Mouse (Mus musculus) bone marrow, adult 2 months (tissue): ENCODE measurements at regions not wholly inside any gene's neighbourhood (a gene's known extent, or its start where the extent isn't known, plus 50 kb on each side); places are given as distances from the start of the nearest gene placed in this dataset.

ENCODE experiments used
- H3K27ac ChIP-seq: fragments of 200-500 bp; 2 replicates; pipeline ENCODE4 v1.5.1; 2012; ENCODE audit warnings: low read depth, mild to moderate bottlenecking, control low read depth, inconsistent platforms, low read length; ENCODE audit not compliant: control insufficient read depth, poor library complexity, insufficient read depth
- H3K4me1 ChIP-seq: fragments of 200-500 bp; 2 replicates; pipeline ENCODE4 v1.6.1; 2011; ENCODE audit warnings: low read length; ENCODE audit not compliant: control insufficient read depth, insufficient read depth
- H3K4me3 ChIP-seq: fragments of 200-500 bp; replicated peaks from 2 replicates; pipeline ENCODE3; 2011; ENCODE audit warnings: mild to moderate bottlenecking, low read depth, low read length, control low read depth; ENCODE audit not compliant: control insufficient read depth
- CTCF ChIP-seq: fragments of 200-500 bp; IDR thresholded peaks from 2 replicates; pipeline ENCODE4 v1.5.1; 2011; ENCODE audit warnings: low read length, control low read depth; ENCODE audit not compliant: control insufficient read depth, insufficient read depth
- POLR2A ChIP-seq: fragments of 200-500 bp; IDR thresholded peaks from 2 replicates; pipeline ENCODE4 v1.6.1; 2011; ENCODE audit warnings: low read depth, mild to moderate bottlenecking, control low read depth, low read length, borderline replicate concordance; ENCODE audit not compliant: control insufficient read depth
- WGBS: fragments of 180-500 bp; shearing (Covaris S2); methylation state at CpG from one replicate; pipeline ENCODE4 v1.1.7; 2018; 5-methylcytosine and 5-hydroxymethylcytosine counted together

- WGBS, result 60% methylated on average over 4 of the region's 4 CpGs
- Histone ChIP-seq H3K4me3 (no peak overlapping the region), H3K27ac (no peak overlapping the region), H3K4me1 (peaks cover 4% of the 10 kb centered on the region)
- TF ChIP-seq POLR2A, result no peak
- no peak for TF ChIP-seq CTCF
Observed at GRCm38 (mm10) chr4:95163403-95163802, 111.4 kb upstream of the Jun start.

DNA sequence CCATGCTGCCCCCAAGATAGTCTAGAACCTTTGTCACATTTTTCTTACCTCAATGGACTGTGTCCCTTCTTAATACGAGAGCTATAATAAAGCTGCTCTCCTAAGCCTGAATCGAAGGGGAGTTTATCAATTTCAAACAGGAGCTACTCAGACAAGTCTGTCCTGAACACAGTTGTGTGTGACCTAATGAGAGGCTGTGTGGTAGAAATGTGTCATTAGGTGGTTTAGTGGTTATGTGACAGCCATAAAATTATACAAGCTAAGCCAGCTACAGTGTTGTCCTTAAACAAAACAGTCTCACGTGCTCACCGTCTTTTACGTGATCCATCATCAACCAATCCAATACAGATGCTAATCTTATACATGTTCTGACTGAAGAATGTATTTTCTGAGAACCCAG is 114.5 kb upstream of the Jun start:
- H3K4me3 ChIP-seq, result no peak overlapping the region
- H3K4me1 ChIP-seq, result peaks cover 4% of the 10 kb centered on the region
- H3K27ac ChIP-seq, result no peak overlapping the region
- no peak for TF ChIP-seq CTCF
- TF ChIP-seq POLR2A, result no peak
- 68% methylated on average over 5 of the region's 5 CpGs for WGBS

DNA sequence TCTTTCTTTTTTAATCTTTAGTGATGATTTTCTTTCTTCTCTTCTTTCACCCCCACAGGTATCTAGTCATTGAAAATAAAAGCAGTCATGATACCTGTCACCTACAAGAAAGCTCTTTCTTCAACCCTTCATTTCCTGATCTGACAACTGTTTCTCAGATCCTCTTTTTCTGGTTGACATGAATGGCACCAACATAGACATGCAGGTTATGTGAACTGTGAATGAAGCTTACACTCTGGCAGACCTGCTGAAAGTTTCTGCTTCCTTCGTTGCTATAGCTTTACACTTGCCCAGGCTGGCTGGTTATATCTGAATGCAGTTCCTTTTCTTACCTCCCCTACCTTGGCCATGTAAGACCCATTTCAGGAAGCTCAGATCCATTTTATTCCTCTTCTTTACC is 115.2 kb upstream of the Jun start:
- Histone ChIP-seq H3K27ac (no peak overlapping the region), H3K4me3 (no peak overlapping the region), H3K4me1 (peaks cover 4% of the 10 kb centered on the region)
- TF ChIP-seq CTCF, result no peak
- no peak for TF ChIP-seq POLR2A
- WGBS, result 65% methylated on average over 1 of the region's 1 CpGs

- WGBS, result 75% methylated on average over 2 of the region's 2 CpGs
- no peak overlapping the region for H3K4me3 ChIP-seq
- TF ChIP-seq CTCF (no peak), POLR2A (no peak)
- H3K27ac ChIP-seq, result no peak overlapping the region
- no peaks in the 10 kb centered on the region for H3K4me1 ChIP-seq
Observed at GRCm38 (mm10) chr4:95169702-95170101, 117.7 kb upstream of the Jun start.

GRCm38 (mm10) chr4:95177753-95178152 is 125.7 kb upstream of the Jun start:
- WGBS, result 32% methylated on average over 2 of the region's 2 CpGs
- Histone ChIP-seq H3K4me1 (peaks cover 2% of the 10 kb centered on the region; the same call in 1 of the 2 replicates), H3K27ac (no peak overlapping the region), H3K4me3 (no peak overlapping the region)
- TF ChIP-seq CTCF, result no peak
- TF ChIP-seq POLR2A, result no peak

DNA sequence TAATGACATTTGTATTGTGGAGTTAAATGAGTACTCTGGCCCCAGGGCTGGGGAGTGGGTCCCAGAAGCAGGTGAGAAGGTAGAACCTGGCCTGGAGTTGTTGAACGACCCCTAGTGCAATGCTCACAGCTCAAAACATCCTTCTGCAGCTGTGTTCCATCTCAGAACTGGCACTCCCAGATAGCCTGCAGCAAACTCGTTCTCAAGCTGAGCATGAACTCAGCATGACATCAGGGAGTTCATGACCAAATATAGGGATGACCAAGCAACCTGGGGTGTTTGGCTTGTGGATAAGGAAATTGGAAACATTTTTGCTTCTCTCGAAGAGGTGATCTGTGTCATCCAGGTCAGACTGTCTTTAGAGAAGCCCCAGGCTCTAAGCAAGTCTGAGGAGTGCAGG is 126.4 kb upstream of the Jun start:
- Histone ChIP-seq H3K4me1 (peaks cover 2% of the 10 kb centered on the region; the same call in 1 of the 2 replicates), H3K4me3 (no peak overlapping the region), H3K27ac (no peak overlapping the region)
- TF ChIP-seq CTCF (no peak), POLR2A (no peak)
- WGBS, result 52% methylated on average over 3 of the region's 3 CpGs

GRCm38 (mm10) chr4:95178900-95179299 is 126.9 kb upstream of the Jun start:
- Histone ChIP-seq H3K27ac (no peak overlapping the region), H3K4me1 (peaks cover 2% of the 10 kb centered on the region; the same call in 1 of the 2 replicates), H3K4me3 (no peak overlapping the region)
- WGBS, result 59% methylated on average over 8 of the region's 8 CpGs
- TF ChIP-seq CTCF (no peak), POLR2A (no peak)

GRCm38 (mm10) chr4:95180446-95180845 is 128.4 kb upstream of the Jun start:
- H3K27ac ChIP-seq, result no peak overlapping the region
- WGBS, result 86% methylated on average over 5 of the region's 5 CpGs
- peaks cover 2% of the 10 kb centered on the region; the same call in 1 of the 2 replicates for H3K4me1 ChIP-seq
- TF ChIP-seq POLR2A (no peak), CTCF (no peak)
- no peak overlapping the region for H3K4me3 ChIP-seq

- Histone ChIP-seq H3K27ac (no peak overlapping the region), H3K4me3 (no peak overlapping the region), H3K4me1 (peaks cover 2% of the 10 kb centered on the region; the same call in 1 of the 2 replicates)
- TF ChIP-seq POLR2A (no peak), CTCF (no peak)
Observed at GRCm38 (mm10) chr4:95180999-95181398, 129.0 kb upstream of the Jun start.
